Mouse (Mus musculus) ovary, postnatal 10 days (tissue): ENCODE measurements around the gene Atp2c2.

ENCODE experiments used
- DNase-seq: peaks from one replicate; pipeline ENCODE4 v3.0.0; 2022; ENCODE audit warnings: low spot score

Atp2c2 gene

GRCm38 (mm10) chr8:119699549-119700134 is at the start of gene Atp2c2:
Atp2c2 (plus strand) TSS chr8:119700009.
- no peak for DNase-seq

- no peak for DNase-seq
Observed at GRCm38 (mm10) chr8:119651324-119651723, 48.5 kb upstream of the Atp2c2 start.

GRCm38 (mm10) chr8:119656709-119657464 is 42.9 kb upstream of the Atp2c2 start:
- DNase-seq, result no peak

- no peak for DNase-seq
Observed at GRCm38 (mm10) chr8:119661081-119661480, 38.7 kb upstream of the Atp2c2 start.

- DNase-seq, result no peak
Observed at GRCm38 (mm10) chr8:119661892-119662291, 37.9 kb upstream of the Atp2c2 start.

GRCm38 (mm10) chr8:119663440-119663839 is 36.4 kb upstream of the Atp2c2 start:
- no peak for DNase-seq

GRCm38 (mm10) chr8:119665270-119665669 is 34.5 kb upstream of the Atp2c2 start:
- peak; percentile 42 for DNase-seq

GRCm38 (mm10) chr8:119666219-119666951 is 33.4 kb upstream of the Atp2c2 start, which contains the start of gene Wfdc1:
Wfdc1 (plus strand) TSS chr8:119666365.
- DNase-seq, result no peak

- no peak for DNase-seq
Observed at GRCm38 (mm10) chr8:119668447-119668846, 31.4 kb upstream of the Atp2c2 start.

- DNase-seq, result no peak
Observed at GRCm38 (mm10) chr8:119669284-119669683, 30.5 kb upstream of the Atp2c2 start.

- no peak for DNase-seq
Observed at GRCm38 (mm10) chr8:119670419-119671091, 29.3 kb upstream of the Atp2c2 start.

GRCm38 (mm10) chr8:119673976-119674555 is 25.7 kb upstream of the Atp2c2 start:
- no peak for DNase-seq

GRCm38 (mm10) chr8:119675457-119675856 is 24.4 kb upstream of the Atp2c2 start:
- DNase-seq, result no peak

- DNase-seq, result peak; percentile 86
Observed at GRCm38 (mm10) chr8:119676389-119676788, 23.4 kb upstream of the Atp2c2 start.

- DNase-seq, result no peak
Observed at GRCm38 (mm10) chr8:119678138-119678843, 21.5 kb upstream of the Atp2c2 start.

- no peak for DNase-seq
Observed at GRCm38 (mm10) chr8:119679184-119679583, 20.6 kb upstream of the Atp2c2 start.

- DNase-seq, result no peak
Observed at GRCm38 (mm10) chr8:119690602-119691001, 9.2 kb upstream of the Atp2c2 start.

- DNase-seq, result no peak
Observed at GRCm38 (mm10) chr8:119691989-119692388, 7.8 kb upstream of the Atp2c2 start.

GRCm38 (mm10) chr8:119694696-119695095 is 5.1 kb upstream of the Atp2c2 start:
- DNase-seq, result no peak

- DNase-seq, result no peak
Observed at GRCm38 (mm10) chr8:119697163-119697562, 2.6 kb upstream of the Atp2c2 start.

- no peak for DNase-seq
Observed at GRCm38 (mm10) chr8:119698960-119699359, 849 bp upstream of the Atp2c2 start.
